Mouse (Mus musculus): Measurements from ENCODE around the gene Cenps.

DNA sequence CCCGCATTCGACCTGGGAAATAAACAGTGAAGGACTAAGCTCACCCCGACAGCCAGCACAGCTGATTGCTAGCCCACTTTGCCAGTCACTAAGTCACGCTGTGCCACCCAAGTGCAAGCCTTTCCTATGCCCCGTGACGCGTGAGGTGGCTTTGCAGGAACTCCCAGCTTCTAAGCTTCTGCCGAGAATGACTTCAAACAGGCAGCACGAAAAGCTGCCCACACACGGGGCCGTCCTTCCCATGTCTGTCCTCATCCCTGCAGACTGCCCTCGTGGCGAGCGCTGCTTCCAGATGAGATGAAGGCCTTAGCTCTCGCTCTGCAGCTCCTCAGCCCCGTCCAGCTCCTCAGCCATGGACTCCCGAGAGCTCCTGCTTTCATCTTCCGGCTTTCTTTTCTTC is 9.0 kb downstream of the Cenps start:
- TF ChIP-seq CTCF (IDR thresholded peaks at IDR 0.05; ENCODE audit: low read depth, low read length) (no peak), POLR2A (IDR thresholded peaks at IDR 0.05; ENCODE audit: extremely low read depth, insufficient read depth, low read length) (no peak)
